Mouse (Mus musculus): ENCODE data around the gene Exosc5. TPM values are rescaled to one million over a fixed set of nuclear protein-coding genes. Genes with fewer than 3 reads are reported as not detected.

The Exosc5 gene
- polyA plus RNA-seq, 1 experiment from 2014 or later, result 48.1 TPM

Other genes with a start within 250 kb of the Exosc5 start
- 0.28 TPM in 1 of 2 replicates, not detected in the other for gene Cxcl17, start 246.3 kb upstream of the Exosc5 start, polyA plus RNA-seq (2014; fragmentation: Nextera tagmentation; extraction: Ambion mirVana)
- gene Ceacam1, start 181.6 kb upstream of the Exosc5 start, polyA plus RNA-seq (2014; fragmentation: Nextera tagmentation; extraction: Ambion mirVana), result 0.74 and 1.4 TPM in 2 replicates
- not detected in 2 replicates for gene Ceacam2, start 119.3 kb upstream of the Exosc5 start, polyA plus RNA-seq (2014; fragmentation: Nextera tagmentation; extraction: Ambion mirVana)
- not detected in 2 replicates for gene Erich4, start 43.3 kb upstream of the Exosc5 start, polyA plus RNA-seq (2014; fragmentation: Nextera tagmentation; extraction: Ambion mirVana)
- gene Dmac2, start 39.8 kb upstream of the Exosc5 start, polyA plus RNA-seq (2014; fragmentation: Nextera tagmentation; extraction: Ambion mirVana), result 25.1 and 25.5 TPM in 2 replicates
- 0.36 and 0.91 TPM in 2 replicates for gene B3gnt8, start 32.5 kb upstream of the Exosc5 start, polyA plus RNA-seq (2014; fragmentation: Nextera tagmentation; extraction: Ambion mirVana)
- 32.9 and 35.2 TPM in 2 replicates for gene Bckdha, start 183 bp upstream of the Exosc5 start, polyA plus RNA-seq (2014; fragmentation: Nextera tagmentation; extraction: Ambion mirVana)
- 1.6 and 2.2 TPM in 2 replicates for gene Tmem91, start 16.0 kb downstream of the Exosc5 start, polyA plus RNA-seq (2014; fragmentation: Nextera tagmentation; extraction: Ambion mirVana)
- 33.1 and 34.8 TPM in 2 replicates for gene B9d2, start 21.6 kb downstream of the Exosc5 start, polyA plus RNA-seq (2014; fragmentation: Nextera tagmentation; extraction: Ambion mirVana)
- 1.0 and 1.1 TPM in 2 replicates for gene Tgfb1, start 27.8 kb downstream of the Exosc5 start, polyA plus RNA-seq (2014; fragmentation: Nextera tagmentation; extraction: Ambion mirVana)
- 30.5 and 33.7 TPM in 2 replicates for gene Ccdc97, start 59.9 kb downstream of the Exosc5 start, polyA plus RNA-seq (2014; fragmentation: Nextera tagmentation; extraction: Ambion mirVana)
- 68.1 and 70.1 TPM in 2 replicates for gene Hnrnpul1, start 95.6 kb downstream of the Exosc5 start, polyA plus RNA-seq (2014; fragmentation: Nextera tagmentation; extraction: Ambion mirVana)
- 15.0 and 19.4 TPM in 2 replicates for gene Axl, start 129.5 kb downstream of the Exosc5 start, polyA plus RNA-seq (2014; fragmentation: Nextera tagmentation; extraction: Ambion mirVana)
- gene Cyp2s1, start 157.7 kb downstream of the Exosc5 start, polyA plus RNA-seq (2014; fragmentation: Nextera tagmentation; extraction: Ambion mirVana), result 0.69 and 0.95 TPM in 2 replicates
- not detected in 2 replicates for gene Cyp2b10, start 238.5 kb downstream of the Exosc5 start, polyA plus RNA-seq (2014; fragmentation: Nextera tagmentation; extraction: Ambion mirVana)